Mouse (Mus musculus) C2C12 (cell line): ENCODE results near the gene Gm43951. TPM values are rescaled to one million over a fixed set of nuclear protein-coding genes. Genes with fewer than 3 reads are reported as not detected.

Source experiments
- H3K27me3 ChIP-seq: one replicate; pipeline ENCODE4 v1.6.1; 2011; ENCODE audit not compliant: control insufficient read depth, insufficient read depth, insufficient read length
- H3K36me3 ChIP-seq: one replicate; pipeline ENCODE4 v1.6.1; 2011; ENCODE audit not compliant: control insufficient read depth, insufficient read depth
- H3K4me3 ChIP-seq: one replicate; pipeline ENCODE4 v1.5.1; 2011; ENCODE audit warnings: mild to moderate bottlenecking, control low read depth; ENCODE audit not compliant: poor library complexity, insufficient read depth, severe bottlenecking
- H3K79me2 ChIP-seq: one replicate; pipeline ENCODE4 v1.6.1; 2011; ENCODE audit not compliant: control insufficient read depth, insufficient read depth
- H3K79me3 ChIP-seq: one replicate; pipeline ENCODE4 v1.6.1; 2011; ENCODE audit warnings: low read depth, control low read depth
- H3ac ChIP-seq: one replicate; pipeline ENCODE3; 2011; ENCODE audit warnings: low read depth; ENCODE audit not compliant: control insufficient read depth, insufficient read length
- CEBPB ChIP-seq: IDR thresholded peaks from one replicate; pipeline ENCODE4 v1.6.1; 2011; ENCODE audit warnings: low read depth, mild to moderate bottlenecking, control low read depth, moderate library complexity
- CTCF ChIP-seq: IDR thresholded peaks from one replicate; pipeline ENCODE4 v1.5.1; 2011; ENCODE audit not compliant: control insufficient read depth, insufficient read depth, insufficient read length
- FOSL1 ChIP-seq: IDR thresholded peaks from one replicate; pipeline ENCODE4 v1.8.0; 2011; ENCODE audit warnings: mild to moderate bottlenecking, low read length; ENCODE audit not compliant: poor library complexity, insufficient read depth, severe bottlenecking
- MAX ChIP-seq: IDR thresholded peaks from one replicate; pipeline ENCODE4 v1.6.1; 2011; ENCODE audit warnings: mild to moderate bottlenecking, control low read depth
- MYOD1 ChIP-seq: IDR thresholded peaks from one replicate; pipeline ENCODE4 v1.6.1; 2011; ENCODE audit warnings: low read depth; ENCODE audit not compliant: control insufficient read depth, insufficient read length
- MYOG ChIP-seq: IDR thresholded peaks from one replicate; pipeline ENCODE4 v1.6.1; 2011; ENCODE audit not compliant: control insufficient read depth, insufficient read length; ENCODE audit errors: extremely low read depth
- USF1 ChIP-seq: IDR thresholded peaks from one replicate; pipeline ENCODE4 v1.6.1; 2011; ENCODE audit warnings: low read depth, mild to moderate bottlenecking, control low read depth, moderate library complexity
- polyA plus RNA-seq: library from polyadenylated mRNA; unstranded; fragments of >200 nt; fragmentation: generic; extraction: Trizol; gene quantifications from one replicate; pipeline ENCODE4 v1.2.1, GENCODE M21; 2012; ENCODE audit warnings: missing spikeins

Gm43951 gene
- polyA plus RNA-seq, 1 experiment = 0.25 TPM

DNA sequence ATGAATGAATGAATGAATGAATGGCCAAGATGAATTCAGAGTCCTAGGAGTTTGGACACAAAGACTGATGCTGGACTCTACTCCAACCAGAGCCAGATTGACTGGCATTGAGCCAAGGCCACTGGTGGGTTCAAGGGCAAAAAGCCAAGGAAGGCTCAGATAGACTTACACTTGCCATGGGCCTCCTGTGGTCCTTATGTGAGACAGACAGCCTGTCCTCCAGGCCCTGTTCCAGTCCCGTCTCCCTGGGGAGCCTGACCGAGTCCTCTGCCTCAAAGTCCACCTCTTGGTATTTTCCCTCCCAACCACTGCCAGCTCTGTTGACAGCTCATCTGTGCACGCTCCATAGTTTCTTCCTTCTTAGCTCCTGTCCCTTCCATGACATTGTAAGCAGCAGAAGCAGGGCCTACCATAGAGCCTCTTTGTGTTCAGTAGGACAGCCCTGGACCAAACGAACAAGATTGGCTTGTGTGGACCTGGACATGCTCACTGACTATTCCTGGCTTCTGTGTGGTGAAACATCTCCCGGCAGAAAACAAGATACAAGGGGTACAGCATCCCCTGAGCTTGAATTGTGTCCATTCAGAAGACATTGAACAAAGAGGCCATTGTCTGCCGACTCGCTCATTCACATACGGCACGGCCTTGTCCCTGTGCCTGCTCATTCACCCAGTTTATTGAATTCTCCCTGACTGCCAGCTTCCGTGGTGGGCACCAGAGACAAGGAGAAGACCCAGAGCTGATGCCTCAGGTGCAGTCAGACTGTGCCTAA is 19.6 kb upstream of the Gm43951 start:
- TF ChIP-seq CTCF (no peak), CEBPB (no peak), MAX (no peak), USF1 (no peak), MYOD1 (no peak), MYOG (no peak), FOSL1 (no peak)
- H3K79me2 ChIP-seq = no peaks in the 10 kb centered on the region
- H3K79me3 ChIP-seq = no peaks in the 10 kb centered on the region
- H3ac ChIP-seq = no peak overlapping the region
- H3K4me3 ChIP-seq = no peak overlapping the region
- no peaks in the 10 kb centered on the region for H3K36me3 ChIP-seq
- H3K27me3 ChIP-seq = no peaks in the 10 kb centered on the region

DNA sequence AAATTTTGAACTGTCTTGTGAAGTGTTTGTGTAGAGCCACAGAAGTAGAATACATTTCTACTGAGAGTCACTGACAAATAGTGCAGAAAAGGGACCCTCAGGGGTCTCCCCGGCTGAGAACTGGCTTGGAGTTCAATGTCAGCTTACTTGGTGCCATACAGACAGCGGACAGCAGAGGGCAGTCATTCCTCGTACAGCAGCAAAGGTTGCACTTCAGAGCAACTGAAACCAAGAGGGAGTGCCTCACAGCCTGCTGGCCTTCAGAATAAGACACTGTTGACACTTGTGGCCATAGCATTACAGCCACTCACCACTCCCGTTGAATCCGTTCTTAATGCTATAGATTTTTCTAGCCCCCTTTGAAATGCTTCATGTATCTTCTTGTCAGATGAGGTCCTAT is 18.2 kb upstream of the Gm43951 start:
- no peak overlapping the region for H3K4me3 ChIP-seq

DNA sequence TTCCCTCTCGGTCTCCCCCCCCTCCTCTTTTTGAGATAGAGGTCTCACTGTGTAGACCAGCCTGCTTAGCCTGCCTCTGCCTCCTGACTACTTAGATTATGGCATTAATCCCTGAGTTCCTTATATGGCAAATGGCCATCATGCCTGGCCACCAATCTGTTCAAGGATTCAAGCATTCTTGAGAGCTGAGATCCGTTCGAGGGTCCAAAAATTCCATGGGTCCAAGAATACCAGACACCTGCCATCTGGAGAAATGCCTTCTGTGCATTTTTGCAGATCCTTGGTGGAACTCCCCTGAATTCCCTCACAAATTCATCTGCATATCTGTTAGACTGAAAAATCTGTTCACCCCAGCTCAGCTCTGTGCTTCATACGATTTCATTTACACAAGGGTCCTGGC is 16.8 kb upstream of the Gm43951 start:
- H3ac ChIP-seq = no peak overlapping the region
- no peaks in the 10 kb centered on the region for H3K79me3 ChIP-seq
- TF ChIP-seq MYOG = no peak
- no peak for TF ChIP-seq MAX
- no peak for TF ChIP-seq MYOD1
- TF ChIP-seq USF1 = no peak
- TF ChIP-seq CEBPB = no peak
- no peak for TF ChIP-seq FOSL1
- no peak for TF ChIP-seq CTCF
- H3K79me2 ChIP-seq = no peaks in the 10 kb centered on the region
- H3K36me3 ChIP-seq = no peaks in the 10 kb centered on the region
- no peak overlapping the region for H3K4me3 ChIP-seq
- H3K27me3 ChIP-seq = no peaks in the 10 kb centered on the region

More for the DNA sequence above, 18.2 kb upstream of the Gm43951 start:
- Histone ChIP-seq H3K79me3 (no peaks in the 10 kb centered on the region), H3K36me3 (no peaks in the 10 kb centered on the region), H3K27me3 (no peaks in the 10 kb centered on the region), H3ac (no peak overlapping the region), H3K79me2 (no peaks in the 10 kb centered on the region)
- no peak for TF ChIP-seq CEBPB
- TF ChIP-seq MAX = peak; percentile 31
- TF ChIP-seq CTCF = peak; percentile 92

DNA sequence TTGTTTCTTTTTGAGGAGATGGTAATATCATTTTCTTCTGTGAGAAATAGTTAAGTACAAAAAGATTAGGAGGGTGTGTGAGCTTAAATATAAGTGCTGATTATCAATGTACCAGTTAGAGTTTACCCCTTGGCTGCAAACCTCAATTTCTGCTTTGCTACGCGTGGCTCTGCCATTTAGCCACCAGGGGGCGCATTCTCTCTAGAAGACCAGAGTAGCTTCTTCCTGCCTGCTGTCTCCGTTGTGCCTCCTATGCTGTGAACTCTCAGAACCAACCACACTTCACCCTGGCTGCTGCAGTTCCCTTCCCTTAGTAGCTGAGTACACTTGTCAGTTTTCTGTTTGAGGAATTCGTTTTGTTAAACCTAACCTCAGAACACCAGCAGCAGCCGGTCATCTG is 14.6 kb upstream of the Gm43951 start:
- Histone ChIP-seq H3K4me3 (no peak overlapping the region), H3K79me3 (no peaks in the 10 kb centered on the region), H3ac (no peak overlapping the region), H3K36me3 (no peaks in the 10 kb centered on the region), H3K27me3 (no peaks in the 10 kb centered on the region), H3K79me2 (no peaks in the 10 kb centered on the region)
- TF ChIP-seq CEBPB (no peak), CTCF (peak; percentile 67)

DNA sequence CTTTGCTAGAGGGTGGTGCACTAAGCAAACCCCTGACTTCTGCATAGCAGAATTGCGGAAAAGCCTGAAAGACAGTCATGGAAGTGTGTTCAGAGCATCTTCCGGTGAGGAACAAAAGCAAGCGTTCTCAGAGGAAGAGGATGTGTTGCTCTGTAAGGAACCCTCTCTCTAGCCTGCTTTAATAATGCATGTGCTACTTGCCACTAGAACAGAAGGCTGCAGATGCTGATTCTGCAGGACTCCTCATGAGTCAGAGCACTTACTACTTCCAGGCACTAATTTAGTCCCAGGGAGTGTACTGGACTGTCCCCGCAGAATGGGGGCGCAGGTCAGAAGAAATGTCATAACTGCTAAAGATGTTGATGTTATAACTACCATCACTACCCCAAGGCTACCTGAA is 10.5 kb upstream of the Gm43951 start:
- H3ac ChIP-seq = no peak overlapping the region
- peaks cover 9% of the 10 kb centered on the region for H3K36me3 ChIP-seq
- no peaks in the 10 kb centered on the region for H3K27me3 ChIP-seq
- peaks cover 23% of the 10 kb centered on the region for H3K79me2 ChIP-seq
- no peak overlapping the region for H3K4me3 ChIP-seq
- H3K79me3 ChIP-seq = peaks cover 7% of the 10 kb centered on the region
- TF ChIP-seq USF1 (no peak), FOSL1 (no peak)

DNA sequence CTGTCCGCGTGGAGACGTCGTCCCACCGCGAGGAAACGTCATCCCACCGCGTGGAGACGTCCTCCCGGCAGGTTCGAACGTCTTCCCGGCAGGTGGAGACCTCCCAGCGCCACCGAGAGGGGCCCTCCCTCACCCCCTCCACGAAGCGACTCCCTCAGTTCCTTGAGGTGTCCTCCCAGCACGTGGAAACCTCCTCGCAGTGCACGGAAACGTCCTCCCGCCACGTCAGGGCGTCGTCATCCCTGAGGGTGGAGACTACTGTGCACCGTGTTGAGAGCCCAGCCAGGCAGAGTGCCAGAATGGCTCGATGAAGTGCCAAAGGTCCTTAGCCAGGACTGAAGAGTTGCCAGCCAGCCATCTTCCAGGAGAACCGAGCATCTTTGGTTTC is 8.8 kb upstream of the Gm43951 start, which contains the start of gene Med31:
Gene Med31 (minus strand): TSS at position 183 of the 388 bp plus-strand sequence.
- peak within 1 kb of the TSS; percentile 61 for H3ac ChIP-seq
- peaks cover 26% of the 10 kb centered on the region for H3K36me3 ChIP-seq
- TF ChIP-seq CEBPB (no peak), CTCF (no peak), MAX (peak; percentile 15), MYOG (no peak)

More for the DNA sequence above, 8.8 kb upstream of the Gm43951 start, which contains the start of gene Med31:
- peak within 1 kb of the TSS; percentile 87 for H3K4me3 ChIP-seq
- H3K79me3 ChIP-seq = peaks cover 8% of the 10 kb centered on the region
- H3K27me3 ChIP-seq = no peaks in the 10 kb centered on the region
- peaks cover 32% of the 10 kb centered on the region for H3K79me2 ChIP-seq
